Mouse (Mus musculus) gastrocnemius, adult 2 months (tissue): ENCODE measurements around the gene Itgb2. TPM values are rescaled to one million over a fixed set of nuclear protein-coding genes. Genes with fewer than 3 reads are reported as not detected.

Experiments
- DNase-seq: peaks from one replicate; pipeline ENCODE4 v3.0.0; 2022
- H3K27ac ChIP-seq: fragments of 200-600 bp; 2 replicates; pipeline ENCODE4 v1.8.1; 2022; ENCODE audit warnings: mild to moderate bottlenecking
- H3K4me3 ChIP-seq: fragments of 200-600 bp; 2 replicates; pipeline ENCODE4 v1.8.1; 2022; ENCODE audit warnings: mild to moderate bottlenecking, moderate library complexity
- CTCF ChIP-seq: fragments of 200-600 bp; IDR thresholded peaks from 2 replicates; pipeline ENCODE4 v1.8.1; 2022; ENCODE audit warnings: antibody characterized with exemption, mild to moderate bottlenecking, moderate library complexity
- intact Hi-C: fragments of 180-260 bp; cut with DNase I; formaldehyde crosslinking; loops from one replicate; pipeline ENCODE4 v1.15.1; 2025
- total RNA-seq, 2 experiments: library from RNA; stranded (reverse); gene quantifications; 2 replicates each; pipeline ENCODE4 v1.2.3; 2021

Gene Itgb2
- total RNA-seq, 2 experiments from 2014 or later, result 0.92 to 1.8 TPM

- Histone ChIP-seq H3K4me3 (no peak overlapping the region), H3K27ac (0 out of 2 replicates have a peak overlapping the region, but pooled peaks have one; percentile 3)
- no peak for DNase-seq
- no peak for TF ChIP-seq CTCF
- intact Hi-C loops, result no loop called here
These were observed 10.6 kb downstream of the Itgb2 start for GRCm38 (mm10) chr10:77540576-77541102.

DNA sequence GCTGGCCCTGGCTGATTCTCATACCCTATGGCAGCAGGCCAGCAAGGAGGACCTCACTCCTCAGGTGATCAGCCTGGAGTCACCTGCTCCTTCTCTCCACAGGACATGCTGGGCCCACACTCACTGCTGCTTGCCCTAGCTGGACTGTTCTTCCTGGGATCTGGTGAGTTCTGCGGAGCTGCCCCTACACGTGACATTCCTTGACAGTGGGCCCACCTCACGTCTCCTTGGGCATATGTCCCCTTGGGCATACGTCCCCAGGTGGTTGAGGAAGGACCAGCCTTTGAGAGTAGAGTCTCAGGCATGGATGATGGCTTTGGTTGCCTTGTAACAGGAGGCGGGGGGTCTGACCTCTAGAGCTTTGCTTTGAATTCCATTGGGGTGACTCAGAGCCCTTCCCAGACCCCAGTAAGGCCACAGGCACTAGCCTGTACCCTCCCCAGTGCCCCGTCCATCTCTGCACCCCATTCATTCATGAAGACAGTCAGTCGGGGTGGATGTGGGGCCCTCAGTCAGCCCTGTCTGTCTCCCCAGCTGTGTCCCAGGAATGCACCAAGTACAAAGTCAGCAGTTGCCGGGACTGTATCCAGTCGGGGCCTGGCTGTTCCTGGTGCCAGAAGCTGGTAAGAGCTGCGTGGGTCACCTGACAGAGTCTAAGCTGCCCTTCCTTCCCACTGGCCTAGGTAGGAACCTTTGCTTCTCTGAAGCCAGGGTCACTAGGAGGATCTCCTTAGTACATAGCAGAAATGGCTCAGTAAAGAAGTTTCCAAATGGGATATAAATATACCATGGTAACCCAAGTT, 12.0 kb downstream of the Itgb2 start:
- no peak for DNase-seq
- H3K4me3 ChIP-seq, result no peak overlapping the region
- H3K27ac ChIP-seq, result no peak overlapping the region
- TF ChIP-seq CTCF, result no peak
- intact Hi-C loops, result no loop called here

DNA sequence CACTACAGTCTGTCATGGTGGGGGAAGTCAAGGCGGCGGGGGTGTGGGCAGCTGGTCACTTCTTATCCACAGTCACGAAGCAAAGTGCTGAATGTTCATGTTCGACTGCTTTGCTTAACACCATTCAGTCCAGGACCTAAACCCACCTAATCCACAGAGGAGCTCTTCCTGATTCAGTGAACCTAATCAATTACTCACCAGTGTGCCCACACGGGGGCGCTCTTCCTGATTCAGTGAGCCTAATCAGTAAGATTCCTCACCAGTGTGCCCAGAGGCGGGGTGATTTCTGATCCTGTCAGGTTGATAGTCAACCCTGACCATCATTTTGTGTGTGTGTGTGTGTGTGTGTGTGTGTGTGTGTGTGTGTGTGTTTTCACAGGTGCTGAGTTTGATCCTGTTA, 13.2 kb downstream of the Itgb2 start:
- Histone ChIP-seq H3K27ac (no peak overlapping the region), H3K4me3 (no peak overlapping the region)
- DNase-seq, result no peak
- TF ChIP-seq CTCF, result peak; percentile 57
- intact Hi-C loops, result no loop called here

DNA sequence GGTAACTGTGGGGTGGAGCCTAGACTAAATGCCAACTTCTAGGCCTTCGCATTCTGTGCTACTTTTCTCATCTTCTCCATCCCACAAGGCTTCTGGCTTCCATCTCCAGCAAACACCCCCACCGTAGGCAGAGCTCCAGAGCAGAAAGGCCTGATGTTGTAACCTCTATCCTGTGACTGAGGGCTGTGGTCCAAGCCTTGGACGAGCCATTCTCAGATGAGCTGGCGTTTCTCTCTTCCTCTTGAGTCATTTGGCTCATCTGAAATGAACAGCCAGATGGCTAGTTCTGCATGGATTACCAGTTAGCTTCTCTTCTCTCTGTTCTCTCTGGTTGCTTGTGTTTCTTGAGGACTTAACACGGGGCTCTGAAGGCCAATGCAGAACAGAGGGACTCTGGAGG, 14.9 kb downstream of the Itgb2 start:
- intact Hi-C loops, result no loop called here
- no peak overlapping the region for H3K4me3 ChIP-seq
- peak overlapping the region; percentile 74 for H3K27ac ChIP-seq
- no peak for TF ChIP-seq CTCF
- DNase-seq, result peak; percentile 93

DNA sequence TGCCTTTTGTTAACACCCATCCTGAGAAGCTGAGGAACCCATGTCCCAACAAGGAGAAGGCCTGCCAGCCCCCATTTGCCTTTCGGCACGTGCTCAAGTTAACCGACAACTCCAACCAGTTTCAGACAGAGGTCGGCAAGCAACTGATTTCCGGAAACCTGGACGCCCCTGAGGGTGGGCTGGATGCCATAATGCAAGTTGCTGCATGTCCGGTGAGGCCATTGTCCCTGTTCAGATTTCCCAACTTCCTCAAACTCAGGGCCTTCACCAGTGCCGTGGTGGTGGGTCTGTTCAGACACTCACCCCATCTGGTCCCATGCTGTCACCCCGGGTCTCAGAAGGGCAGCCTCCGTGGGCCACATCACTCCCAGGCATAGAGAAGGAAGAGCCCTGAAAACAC, 18.5 kb downstream of the Itgb2 start:
- Histone ChIP-seq H3K27ac (no peak overlapping the region), H3K4me3 (no peak overlapping the region)
- no peak for DNase-seq
- no peak for TF ChIP-seq CTCF
- intact Hi-C loops, result no loop called here

GRCm38 (mm10) chr10:77550874-77551273, 20.8 kb downstream of the Itgb2 start:
- Histone ChIP-seq H3K27ac (peak overlapping the region; percentile 56), H3K4me3 (no peak overlapping the region)
- intact Hi-C loops, result no loop called here
- peak; percentile 53 for DNase-seq
- no peak for TF ChIP-seq CTCF

GRCm38 (mm10) chr10:77552162-77552561, 22.1 kb downstream of the Itgb2 start:
- no peak overlapping the region for H3K4me3 ChIP-seq
- DNase-seq, result no peak
- H3K27ac ChIP-seq, result no peak overlapping the region
- TF ChIP-seq CTCF, result no peak
- intact Hi-C loops, result no loop called here

DNA sequence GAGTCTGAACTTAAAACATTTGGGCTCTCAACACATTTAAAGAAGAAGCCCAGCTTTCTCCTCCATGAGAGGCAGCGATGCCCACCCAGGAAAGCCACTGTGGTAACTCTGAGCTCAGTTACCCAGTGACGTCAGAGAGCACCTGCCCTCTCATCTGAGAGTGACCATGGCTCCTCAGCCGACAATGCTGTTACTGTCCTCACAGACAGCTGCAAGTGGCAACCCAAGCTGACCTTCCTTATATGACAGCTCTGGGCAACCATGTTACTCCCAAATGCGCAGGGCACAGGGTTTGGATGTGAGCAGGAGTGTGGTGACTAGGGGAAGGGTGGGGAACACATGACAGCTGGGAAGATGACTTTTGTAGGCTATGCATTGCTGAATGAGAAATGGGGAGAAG, 23.2 kb downstream of the Itgb2 start:
- intact Hi-C loops, result no loop called here
- no peak for DNase-seq
- TF ChIP-seq CTCF, result no peak
- no peak overlapping the region for H3K4me3 ChIP-seq
- no peak overlapping the region for H3K27ac ChIP-seq

GRCm38 (mm10) chr10:77554918-77555317, 24.9 kb downstream of the Itgb2 start:
- H3K4me3 ChIP-seq, result no peak overlapping the region
- no peak for TF ChIP-seq CTCF
- DNase-seq, result no peak
- intact Hi-C loops, result no loop called here
- H3K27ac ChIP-seq, result no peak overlapping the region

DNA sequence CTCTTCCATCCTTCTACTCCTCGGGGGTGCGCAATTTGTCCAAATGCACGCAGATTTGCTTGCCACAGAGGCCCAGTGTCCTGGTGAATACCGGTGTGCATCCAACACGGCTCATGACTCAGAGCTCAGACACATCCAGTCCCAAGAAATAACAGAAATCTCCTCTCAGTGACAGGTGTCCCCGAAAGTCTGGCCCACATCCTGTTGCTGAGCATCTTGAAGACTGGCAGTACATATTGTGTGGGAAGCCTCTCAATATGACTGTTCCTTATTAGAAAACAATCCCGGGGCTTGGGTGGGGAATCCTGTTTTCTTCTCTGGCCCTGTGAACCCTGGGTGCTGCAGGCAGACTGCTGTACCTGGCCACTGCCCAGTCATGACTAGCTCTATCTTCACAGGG, 26.6 kb downstream of the Itgb2 start:
- Histone ChIP-seq H3K4me3 (no peak overlapping the region), H3K27ac (no peak overlapping the region)
- TF ChIP-seq CTCF, result no peak
- no peak for DNase-seq
- intact Hi-C loops, result no loop called here

- no peak for DNase-seq
- intact Hi-C loops, result no loop called here
- no peak overlapping the region for H3K4me3 ChIP-seq
- H3K27ac ChIP-seq, result no peak overlapping the region
- TF ChIP-seq CTCF, result peak; percentile 55
These were observed 27.6 kb downstream of the Itgb2 start for GRCm38 (mm10) chr10:77557641-77558040.

GRCm38 (mm10) chr10:77560090-77560489, 30.0 kb downstream of the Itgb2 start:
- no peak for TF ChIP-seq CTCF
- Histone ChIP-seq H3K27ac (no peak overlapping the region), H3K4me3 (no peak overlapping the region)
- intact Hi-C loops, result no loop called here
- no peak for DNase-seq

GRCm38 (mm10) chr10:77560830-77561229, 30.8 kb downstream of the Itgb2 start:
- intact Hi-C loops, result no loop called here
- no peak overlapping the region for H3K27ac ChIP-seq
- no peak for DNase-seq
- no peak overlapping the region for H3K4me3 ChIP-seq
- TF ChIP-seq CTCF, result no peak

- no peak for DNase-seq
These were observed 31.5 kb downstream of the Itgb2 start for GRCm38 (mm10) chr10:77561508-77561907.

More at GRCm38 (mm10) chr10:77561508-77561907, 31.5 kb downstream of the Itgb2 start:
- Histone ChIP-seq H3K4me3 (no peak overlapping the region), H3K27ac (no peak overlapping the region)
- no peak for TF ChIP-seq CTCF
- intact Hi-C loops, result no loop called here
